Mouse (Mus musculus) retina, adult 2 months (tissue): ENCODE data around the gene Trmu.

Source experiments
- DNase-seq: peaks from one replicate; pipeline ENCODE4 v3.0.0-alpha.2; 2012; ENCODE audit warnings: low read depth, low spot score

Trmu gene

DNA sequence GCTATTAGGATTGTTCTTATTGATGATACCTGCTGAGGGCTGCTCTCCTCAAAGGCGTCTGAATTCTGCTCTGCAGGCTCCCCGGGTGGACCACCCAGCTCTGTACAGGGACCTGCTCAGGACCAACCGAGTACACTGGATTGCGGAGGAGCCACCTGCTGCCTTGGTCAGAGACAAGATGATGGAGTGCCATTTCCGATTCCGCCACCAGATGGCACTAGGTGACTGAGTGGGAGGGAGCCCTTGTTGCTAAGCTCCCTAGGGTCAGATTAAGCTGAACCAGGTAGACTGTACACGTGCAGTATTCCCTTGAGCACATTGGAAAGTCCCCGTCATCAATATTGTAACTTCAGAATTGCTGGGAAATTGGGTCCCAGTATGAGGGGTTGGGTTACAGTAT is 17.2 kb downstream of the Trmu start:
- DNase-seq = peak; percentile 73

DNA sequence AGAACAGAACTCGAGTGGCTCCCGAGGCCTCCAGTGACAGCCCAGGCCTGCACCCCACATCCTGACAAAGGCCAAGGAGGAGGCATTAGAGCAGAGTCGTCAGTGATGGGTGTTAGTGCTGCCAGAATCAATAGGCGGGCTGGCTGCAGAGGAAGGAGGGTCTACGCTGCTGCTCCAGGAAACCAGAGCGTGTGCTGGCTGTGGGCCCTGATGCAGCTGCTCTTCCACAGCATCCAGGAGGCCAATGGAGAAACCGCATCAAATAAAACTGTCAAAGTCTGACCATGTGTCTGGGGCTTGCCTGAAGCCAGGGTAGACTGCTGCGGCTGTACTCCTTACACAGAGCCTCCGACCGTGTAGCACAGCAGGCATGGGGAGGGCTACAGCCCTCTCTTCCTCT is 18.0 kb downstream of the Trmu start:
- DNase-seq = no peak

DNA sequence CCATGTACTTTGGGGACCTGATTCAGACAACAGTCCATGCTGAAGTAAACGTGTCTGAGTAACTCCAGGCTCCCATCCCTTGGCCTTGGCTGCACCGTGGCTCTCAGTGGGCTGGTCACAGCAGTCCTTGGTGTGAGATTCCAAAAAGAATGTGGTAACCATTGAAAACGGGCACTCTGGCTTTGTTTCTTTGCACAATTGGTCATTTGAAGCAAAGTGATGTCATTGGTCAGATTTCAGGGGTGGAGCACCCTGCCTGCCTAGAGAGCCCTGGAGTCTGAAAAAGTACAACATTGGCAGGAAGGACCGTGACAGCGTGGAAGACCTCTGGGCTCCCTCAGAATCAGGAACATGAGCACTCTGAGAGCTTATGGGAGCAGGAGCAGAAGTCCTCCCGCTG is 20.3 kb downstream of the Trmu start:
- no peak for DNase-seq

DNA sequence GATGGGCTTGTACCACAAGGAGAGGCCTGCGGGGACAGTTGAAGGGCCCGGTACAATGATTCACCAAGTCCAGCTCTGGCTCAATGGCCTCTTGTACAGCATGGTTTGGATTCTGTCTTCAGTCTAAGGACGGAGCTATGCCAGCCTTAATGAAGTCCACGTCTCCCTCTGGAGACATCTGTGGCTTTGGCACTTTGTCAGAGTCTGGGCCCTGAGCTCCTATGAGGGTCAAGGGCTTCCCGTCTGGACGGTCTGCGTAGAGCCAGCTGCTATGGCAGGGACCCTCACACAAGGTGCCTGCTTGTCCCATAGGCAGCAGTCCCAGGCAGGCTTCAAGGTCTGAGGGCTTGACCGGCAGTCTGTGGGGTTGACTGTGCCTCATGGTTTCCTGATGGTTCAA is 21.2 kb downstream of the Trmu start:
- DNase-seq = no peak

DNA sequence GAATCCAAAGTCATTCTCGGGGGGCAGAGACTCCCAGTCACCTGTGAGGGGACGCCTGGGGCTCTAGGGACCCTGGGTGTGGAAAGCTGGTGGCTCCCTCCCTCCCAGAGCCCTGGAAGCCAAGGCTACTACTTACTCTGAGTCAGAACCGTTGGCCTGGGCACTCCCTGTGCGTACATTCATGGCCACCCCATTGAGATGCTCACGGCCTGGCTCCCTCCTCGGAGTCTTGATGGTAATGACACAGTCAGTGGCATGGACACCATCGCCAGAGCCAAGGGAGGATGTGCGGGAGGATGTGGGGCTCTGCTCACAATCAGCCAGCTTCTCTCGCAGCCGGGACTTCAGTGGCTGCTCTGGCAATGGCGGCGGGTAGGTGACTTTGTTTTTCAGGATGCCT is 21.7 kb downstream of the Trmu start:
- DNase-seq = no peak

DNA sequence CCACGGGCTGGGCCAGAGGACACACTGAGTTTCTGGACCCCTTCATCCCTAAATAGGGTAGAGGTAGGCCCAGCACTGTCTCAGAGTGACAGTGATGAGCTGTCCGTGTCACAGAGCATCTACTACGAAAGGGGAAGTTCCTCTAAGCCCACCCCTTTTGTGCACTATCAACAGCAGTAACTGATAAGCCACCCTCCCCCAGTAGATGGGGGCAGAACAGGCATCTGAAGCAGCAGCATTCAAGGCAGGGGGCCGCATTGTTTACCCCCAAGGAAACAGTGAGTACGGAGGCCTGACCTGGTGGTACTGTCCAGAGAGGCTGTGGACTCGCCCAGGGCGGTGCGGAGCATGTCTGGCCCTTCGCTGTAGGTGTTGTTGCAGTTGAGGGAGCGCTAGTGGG is 23.4 kb downstream of the Trmu start:
- DNase-seq = no peak

DNA sequence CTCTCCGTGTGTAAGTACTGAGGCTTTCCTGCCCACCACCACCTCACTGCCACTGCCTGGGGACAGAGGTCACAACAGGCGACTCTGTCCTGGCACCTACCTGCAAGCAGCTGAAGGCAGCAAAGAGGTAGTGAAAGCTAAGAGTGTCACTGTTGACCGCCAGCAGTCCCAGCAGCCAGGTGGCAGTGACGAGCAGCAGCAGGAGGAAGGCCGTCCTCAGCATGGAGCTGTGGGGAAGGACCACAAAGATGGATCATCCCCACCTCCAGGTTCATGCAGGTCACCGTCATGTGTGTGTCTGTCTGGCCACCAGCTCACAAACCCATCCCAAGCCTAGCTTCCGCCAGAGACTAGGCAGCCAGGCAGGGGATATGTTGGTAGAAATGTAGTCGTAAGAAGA is 24.7 kb downstream of the Trmu start:
- no peak for DNase-seq

DNA sequence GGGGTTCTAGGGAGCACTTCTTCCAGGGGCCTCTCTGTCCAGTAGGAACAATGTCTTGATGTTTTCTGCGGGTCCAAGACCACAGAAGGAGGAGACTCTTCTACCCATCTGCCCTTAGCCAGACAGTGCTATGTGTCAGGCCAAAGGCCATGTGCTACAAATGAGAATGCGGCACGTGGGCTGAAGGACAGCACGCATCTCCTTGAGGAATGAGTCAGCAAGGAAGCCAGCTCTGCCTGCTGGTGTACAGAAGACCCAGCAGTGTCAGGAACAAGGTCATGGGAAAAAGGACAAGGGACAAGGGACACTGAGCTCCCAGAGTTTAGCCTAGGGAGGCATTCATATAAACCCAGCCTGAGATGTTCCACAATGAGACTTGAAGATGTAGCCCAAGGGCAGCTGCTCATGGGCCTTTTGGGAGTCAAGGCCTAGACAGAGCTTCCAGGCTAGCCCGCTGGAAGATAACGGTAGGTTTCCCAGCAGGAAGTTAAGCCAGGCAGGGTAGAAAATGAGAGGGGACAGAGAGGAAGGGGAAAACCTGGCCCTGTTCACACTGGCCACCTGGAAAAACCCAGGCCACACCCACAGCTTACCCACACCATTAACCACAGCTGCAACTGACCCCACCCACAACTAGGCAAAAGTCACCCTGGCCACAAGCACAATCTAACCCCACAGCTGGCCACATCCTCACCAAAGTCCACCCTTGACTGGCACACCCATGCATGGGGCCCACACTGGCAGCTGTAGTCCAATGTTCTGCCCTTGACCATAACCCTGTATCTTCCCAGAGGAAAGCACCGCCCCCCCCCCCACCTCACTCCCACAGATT is 29.8 kb downstream of the Trmu start:
- DNase-seq = no peak

DNA sequence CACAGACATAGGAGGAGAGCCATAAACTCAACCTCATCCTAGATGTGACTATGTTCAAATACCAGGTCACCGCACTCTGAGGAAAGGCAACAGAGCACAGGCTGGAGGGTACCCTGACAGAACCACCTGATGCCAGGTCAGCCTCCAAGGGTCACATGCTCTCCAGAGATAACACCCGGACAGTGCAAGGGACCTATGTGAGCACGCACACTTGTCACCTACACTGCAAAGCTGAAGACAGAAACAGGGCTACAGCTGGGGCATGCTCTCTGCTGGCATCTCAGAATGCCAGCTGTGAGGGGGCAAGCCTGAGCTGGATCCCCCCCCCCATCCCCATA is 30.3 kb downstream of the Trmu start:
- DNase-seq = no peak

DNA sequence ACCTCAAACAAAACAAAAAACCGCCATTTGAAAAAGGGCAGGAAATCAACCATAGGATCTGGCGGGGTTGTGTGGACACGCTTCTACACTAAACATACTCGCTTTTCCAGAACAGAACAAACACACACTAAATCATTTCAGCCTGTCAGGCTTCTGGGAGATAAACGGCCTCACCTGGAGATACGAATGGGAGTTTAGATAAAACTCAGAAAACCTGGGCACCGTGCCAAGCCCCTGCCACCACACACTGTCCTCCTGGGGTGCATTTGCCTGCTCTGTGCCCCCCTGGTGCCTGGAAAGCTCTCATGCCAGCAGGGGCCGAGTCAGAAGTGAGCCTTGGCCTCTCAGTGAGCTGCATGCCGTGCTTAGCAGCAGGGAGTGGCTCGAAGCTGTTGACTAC is 30.8 kb downstream of the Trmu start:
- DNase-seq = no peak

DNA sequence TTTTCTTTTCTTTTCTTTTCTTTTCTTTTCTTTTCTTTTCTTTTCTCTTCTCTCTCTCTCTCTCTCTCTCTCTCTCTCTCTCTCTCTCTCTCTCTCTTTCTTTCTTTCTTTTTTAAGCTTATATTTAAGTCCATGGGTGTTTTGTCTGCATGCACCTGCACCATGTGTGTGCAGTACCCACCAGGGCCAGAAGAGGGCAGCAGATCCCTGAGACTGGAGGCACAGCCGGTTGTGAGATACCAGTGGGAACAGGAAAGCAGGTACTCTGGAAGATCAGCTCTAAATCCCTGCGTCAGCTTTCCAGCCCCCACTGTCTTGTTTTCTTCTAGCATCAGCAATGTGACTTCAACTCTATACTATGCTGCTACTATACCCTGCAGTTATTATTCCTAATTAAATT is 34.5 kb downstream of the Trmu start:
- no peak for DNase-seq

DNA sequence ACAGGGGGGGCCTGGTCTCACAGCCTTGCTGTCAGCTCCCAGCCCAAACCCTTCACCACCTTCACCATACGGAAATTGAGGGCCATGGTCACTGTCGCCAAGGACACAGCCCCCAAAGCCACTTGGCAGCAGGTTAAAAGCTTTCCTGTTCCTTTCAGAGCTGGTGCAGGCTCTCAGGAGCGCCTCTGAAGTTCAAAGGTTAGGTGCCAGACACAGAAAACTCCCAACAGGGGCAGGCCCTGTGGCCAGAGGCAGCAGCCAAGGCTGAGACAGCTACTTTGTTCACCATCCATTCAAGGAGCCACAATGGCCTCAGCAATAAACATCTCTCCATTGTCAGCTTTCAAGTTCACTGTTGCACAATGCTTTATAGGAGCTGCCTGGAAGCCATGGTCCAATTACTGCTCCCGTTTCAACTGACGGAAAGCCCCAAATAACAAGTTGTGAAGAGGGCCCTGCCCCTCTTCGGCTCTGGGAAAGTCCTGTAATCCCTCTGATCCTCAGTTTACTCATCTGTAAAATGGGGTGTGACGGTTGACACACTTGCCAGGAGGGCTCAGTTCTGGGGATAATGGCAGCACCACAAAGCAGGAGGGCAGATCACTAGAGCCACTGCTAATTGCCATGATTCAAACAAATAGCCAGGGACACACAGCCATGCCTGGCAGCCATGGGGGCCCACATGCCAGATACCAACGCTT is 40.2 kb downstream of the Trmu start:
- DNase-seq = no peak

DNA sequence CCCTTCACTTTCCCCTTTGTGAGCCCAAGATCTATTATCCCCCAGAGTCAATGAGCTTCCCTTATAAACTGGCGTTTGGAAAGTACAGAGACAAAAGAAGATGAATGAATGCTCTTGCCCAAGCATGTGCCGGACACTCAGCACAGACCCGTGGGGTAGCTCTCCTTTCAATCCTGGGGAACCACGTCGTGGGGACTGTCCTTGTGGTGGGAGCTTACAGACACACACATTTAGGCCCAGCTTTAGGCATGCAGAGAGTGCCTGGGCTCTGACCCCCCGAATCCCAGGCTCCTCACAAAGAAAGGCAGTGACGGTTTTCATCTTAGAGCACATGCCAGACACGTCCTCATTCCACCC is 40.8 kb downstream of the Trmu start:
- no peak for DNase-seq

DNA sequence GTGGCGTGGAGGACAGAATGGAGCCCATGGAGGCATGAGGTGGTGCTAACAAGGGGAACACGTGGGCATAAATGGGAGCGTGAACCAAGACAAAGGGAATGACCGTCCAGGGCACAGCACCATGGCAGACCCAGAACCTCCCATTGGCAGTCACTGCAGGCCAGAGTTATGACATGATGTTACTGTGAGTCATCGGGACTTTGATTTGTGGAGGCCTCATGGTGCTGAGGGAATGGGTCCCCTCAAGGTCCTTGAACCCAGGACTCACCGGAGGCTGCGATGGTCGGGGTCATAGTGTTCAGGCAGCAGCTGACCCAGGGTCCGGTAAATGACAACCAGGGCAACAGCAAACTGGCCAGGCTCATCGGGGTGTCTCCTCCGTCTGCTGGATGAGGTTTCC is 42.7 kb downstream of the Trmu start:
- no peak for DNase-seq

DNA sequence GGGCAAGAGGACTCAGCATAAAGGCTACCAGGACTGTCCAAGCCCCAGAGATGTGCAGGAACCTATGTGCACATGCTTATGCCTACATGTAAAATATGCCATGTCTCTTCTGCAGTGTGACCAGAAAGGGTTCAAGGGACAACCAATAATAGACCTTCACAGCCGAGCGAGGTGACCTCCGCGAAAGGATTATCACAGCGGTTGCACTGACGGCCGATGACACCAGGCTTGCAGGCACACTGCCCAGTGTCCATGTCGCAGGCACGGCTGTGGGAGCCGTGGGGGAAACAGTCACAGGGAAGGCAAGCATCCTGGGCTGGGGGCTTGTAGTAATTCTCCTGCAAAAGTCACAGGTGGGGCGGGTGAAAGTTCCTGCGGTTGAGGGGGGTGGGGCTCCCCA is 49.0 kb downstream of the Trmu start:
- no peak for DNase-seq

DNA sequence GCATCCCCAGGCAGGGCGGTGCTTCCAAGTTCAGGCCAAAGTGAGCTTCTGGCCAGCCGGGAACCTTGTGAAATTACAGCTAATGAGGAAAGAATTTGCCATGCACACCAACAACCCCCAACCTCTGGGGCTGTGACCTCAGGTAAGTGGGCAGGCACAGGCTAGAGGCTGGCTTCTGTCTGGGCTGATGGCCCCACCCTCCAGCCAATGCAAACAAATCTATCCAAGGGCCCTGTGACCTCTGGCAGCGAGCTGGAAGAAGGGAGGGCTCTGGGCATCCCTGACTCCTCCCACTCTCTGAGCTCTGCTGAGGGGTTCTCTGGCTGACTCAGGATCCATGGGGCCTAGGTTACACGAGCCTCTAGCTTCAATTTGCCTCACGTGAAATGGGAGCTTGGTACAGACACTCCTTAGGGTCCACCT is 56.5 kb downstream of the Trmu start:
- no peak for DNase-seq
